Mouse (Mus musculus) lung, postnatal 25 days (tissue): ENCODE data around the gene Gpat3.

Experiments used
- DNase-seq: peaks from one replicate; pipeline ENCODE4 v3.0.0; 2022; ENCODE audit warnings: low spot score

Gene Gpat3

GRCm38 (mm10) chr5:100845485-100845847, at the start of gene Gpat3:
Gene Gpat3 (plus strand): TSS chr5:100845713.
- no peak for DNase-seq

GRCm38 (mm10) chr5:100798165-100798860, 47.2 kb upstream of the Gpat3 start, which contains the start of the genes Helq and Mrps18c:
Gene Helq (minus strand): TSS chr5:100798598.
Gene Mrps18c (plus strand): TSS chr5:100798627.
- peak; percentile 88 for DNase-seq

DNA sequence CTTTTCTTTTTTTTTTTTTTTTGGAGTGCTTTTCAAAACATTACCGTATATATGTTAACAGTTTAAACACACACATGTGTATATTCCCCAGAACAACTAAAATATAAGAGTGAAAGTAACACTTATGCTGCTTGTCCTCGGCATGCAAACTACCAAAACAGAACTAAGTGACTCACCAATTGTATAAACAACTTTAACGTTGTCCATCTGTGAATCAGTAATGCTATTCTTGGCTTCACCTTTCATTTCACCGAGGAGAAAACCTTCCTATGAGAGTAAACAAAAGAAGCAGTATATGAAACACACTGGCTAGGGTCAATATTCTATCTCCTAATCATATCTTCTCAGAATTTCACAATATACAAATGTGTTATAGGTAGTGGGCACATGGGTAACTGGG, 27.2 kb upstream of the Gpat3 start:
- no peak for DNase-seq

DNA sequence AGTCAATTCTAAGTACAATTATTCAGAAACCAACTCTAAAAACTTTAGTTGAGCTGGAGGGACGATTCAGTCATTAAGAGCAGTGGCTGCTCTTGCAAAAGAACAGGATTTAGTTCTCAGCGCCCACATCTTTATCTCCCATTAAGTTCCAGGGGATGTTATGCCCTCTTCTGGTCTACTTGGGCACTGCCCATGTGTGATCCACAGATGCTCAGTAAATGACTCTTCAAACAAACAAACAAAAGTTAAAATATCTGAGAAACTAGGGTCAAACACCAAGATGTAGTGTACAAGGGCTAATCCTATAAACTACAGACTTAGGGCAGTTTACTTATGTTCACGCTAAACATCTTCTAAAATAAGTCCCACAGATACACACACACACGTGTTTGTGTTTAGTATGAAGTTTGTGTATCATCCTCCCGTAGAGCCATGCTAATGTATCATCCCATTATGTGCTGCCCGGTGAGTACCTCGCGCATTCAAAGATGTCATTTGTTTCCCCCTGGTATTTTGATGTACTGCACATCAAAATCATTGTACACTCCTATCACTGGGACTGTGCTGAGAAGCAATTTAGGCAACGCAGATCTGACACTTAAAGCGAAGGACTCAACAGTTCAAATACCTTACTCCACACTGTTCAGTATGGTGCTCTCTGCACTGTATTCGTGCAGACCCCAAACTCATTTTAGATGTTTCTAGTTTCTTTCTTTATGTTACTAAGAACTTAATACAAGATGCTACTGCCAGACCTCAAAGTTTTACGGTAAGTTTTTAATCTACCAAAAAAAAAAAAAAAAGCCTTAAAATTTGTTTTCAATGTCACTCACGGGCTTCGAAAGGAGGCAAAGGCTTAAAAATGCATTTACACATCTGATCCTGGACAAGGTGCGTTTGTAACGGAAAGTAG, 25.7 kb upstream of the Gpat3 start:
- DNase-seq, result peak; percentile 8

GRCm38 (mm10) chr5:100820483-100821184, 24.9 kb upstream of the Gpat3 start, which contains the start of gene Abraxas1:
Gene Abraxas1 (minus strand): TSS chr5:100820965.
- DNase-seq, result peak; percentile 80

GRCm38 (mm10) chr5:100821375-100821774, 24.1 kb upstream of the Gpat3 start:
- DNase-seq, result no peak

DNA sequence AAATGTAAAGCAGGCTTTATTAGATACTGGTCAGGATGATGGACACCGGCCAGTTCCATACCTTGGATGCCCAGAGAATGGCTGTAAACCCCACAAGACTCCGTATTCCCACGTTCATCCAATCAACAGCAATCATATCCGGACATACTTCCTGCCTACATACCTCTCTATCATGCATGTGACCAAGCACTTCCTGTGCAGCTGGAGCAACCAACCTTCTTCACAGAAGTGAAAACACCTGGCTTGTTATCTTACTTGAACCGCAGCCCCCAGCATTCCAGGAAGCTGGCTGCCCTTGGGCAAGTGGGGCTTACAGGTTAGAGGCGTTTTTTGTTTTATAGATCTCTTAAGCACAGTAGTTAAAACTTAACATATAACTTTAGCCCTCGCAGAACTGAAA, 22.7 kb upstream of the Gpat3 start:
- no peak for DNase-seq

- no peak for DNase-seq
These were observed 19.5 kb upstream of the Gpat3 start for GRCm38 (mm10) chr5:100825975-100826374.

- no peak for DNase-seq
These were observed 19.0 kb upstream of the Gpat3 start for GRCm38 (mm10) chr5:100826531-100826930.

DNA sequence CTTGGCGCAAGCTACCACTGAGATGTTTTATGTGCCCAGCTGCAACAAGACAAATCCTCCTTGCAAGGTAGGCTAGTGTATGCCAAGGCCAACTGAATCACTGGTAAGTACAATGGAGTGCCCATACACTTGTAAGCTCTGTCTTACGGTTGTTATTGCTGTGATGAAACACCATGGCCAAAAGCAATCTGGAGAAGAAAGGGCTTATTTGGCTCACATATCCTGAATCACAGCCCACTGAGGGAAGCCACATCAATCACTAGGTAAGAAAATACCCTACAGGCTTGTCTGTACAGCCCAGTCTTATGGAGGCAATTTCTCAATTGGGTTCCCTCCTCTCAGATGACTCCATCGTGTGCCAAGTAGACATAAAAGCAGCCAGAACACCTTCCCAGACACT, 16.8 kb upstream of the Gpat3 start:
- no peak for DNase-seq

DNA sequence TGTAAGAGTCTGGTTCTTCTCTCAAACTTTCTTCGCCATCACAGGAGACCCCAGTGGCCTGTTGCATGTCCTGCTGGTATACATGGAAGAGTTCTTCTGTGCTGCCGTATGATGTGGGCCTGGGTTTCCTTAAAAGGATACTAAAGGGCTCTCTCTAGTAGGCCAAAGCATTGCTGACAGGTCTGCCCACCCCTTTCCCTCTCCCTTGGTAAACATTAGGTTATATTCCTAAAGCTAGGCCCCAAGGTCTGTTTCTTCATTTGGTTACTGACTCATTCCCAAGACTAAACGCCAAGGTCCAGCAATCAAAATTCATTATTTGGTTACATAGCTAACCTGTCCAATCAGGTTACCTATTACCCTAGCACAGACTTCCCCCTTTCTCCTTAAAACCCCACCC, 12.8 kb upstream of the Gpat3 start:
- DNase-seq, result no peak

DNA sequence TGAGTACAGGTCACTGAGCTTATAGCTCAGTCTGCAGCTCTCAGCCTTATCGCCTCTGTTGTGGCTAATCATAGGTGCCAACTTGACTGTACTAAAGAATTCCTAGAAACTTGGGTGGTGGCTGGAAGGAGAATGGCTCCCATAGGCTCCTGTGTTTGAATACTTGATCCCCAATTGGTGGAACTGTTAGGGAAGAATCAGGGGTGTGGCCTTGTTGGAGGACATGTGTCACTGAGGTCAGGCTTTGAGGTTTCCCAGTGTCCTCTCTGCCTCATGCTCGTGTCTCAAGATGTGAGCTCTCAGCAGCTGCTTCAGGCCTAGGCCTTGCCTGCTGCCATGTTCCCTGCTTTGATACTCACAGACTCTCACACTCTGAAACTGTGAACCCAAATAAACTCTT, 11.7 kb upstream of the Gpat3 start:
- DNase-seq, result no peak

DNA sequence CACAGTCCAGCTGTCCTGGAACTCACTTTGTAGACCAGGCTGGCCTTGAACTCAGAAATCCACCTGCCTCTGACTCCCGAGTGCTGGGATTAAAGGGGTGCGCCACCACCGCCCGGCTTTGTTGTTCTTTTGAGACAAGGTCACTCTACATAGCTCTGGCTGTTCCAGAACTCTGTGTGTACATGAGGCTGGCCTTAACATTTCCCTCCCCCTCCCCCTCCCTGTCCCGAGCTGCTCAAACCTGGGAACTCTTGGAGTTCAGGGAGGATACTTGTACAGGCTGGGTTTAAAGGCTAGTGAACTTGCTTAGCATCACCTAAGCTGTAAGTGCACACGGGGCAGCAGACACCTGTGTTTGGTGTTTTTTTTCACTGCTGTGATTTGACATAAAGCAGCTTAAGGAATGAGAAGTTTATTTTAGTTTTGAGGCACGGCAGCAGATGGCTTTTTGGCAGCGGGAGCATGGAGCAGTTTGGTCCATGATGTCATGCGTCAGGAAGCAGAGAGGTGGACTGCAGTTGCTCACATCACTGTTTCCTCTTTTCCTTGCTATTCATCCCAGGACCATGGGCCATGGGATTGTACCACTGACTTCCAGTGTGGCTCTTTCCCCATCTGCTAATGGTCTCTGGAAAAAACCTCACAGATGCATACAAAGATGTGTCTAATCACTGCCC, 9.5 kb upstream of the Gpat3 start:
- no peak for DNase-seq

GRCm38 (mm10) chr5:100837907-100838306, 7.6 kb upstream of the Gpat3 start:
- no peak for DNase-seq

GRCm38 (mm10) chr5:100844485-100844884, 1.0 kb upstream of the Gpat3 start:
- no peak for DNase-seq

DNA sequence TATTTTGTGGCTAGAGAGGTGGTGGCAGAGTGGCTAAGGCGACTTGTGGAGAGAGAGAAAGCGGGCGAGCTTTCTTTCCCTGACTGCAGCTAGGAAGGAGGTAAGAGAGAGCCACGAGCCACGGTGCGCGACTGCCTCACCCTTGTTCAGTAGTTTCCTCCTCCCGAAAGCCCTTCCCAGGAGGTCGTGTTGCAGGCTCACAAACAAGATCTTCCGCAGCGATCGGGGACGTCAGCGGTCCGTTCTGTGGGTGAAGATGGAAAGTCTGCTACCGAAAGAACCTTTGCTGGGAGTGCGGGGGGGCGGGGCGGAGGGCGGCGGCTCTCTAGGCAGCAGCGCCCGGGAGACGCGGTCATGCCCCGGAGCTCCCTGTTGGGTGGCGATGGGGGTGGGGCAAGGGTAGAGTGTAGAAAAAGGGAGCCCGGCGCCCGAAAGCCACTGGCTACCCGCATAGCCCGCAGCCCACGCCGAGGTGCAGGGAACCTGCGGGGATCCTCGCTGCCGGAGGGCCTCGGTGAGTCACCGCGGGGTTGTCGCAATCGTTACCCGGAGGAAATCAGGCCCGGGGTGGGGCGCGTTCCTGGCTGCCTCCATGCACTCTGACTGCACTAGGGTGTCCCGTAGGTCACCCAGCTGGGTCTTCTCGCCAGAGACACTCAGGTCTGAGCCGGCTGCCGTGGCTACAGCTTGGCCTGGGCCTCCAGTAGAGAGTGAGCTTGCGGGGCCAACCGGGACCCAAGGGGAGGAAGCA, 510 bp downstream of the Gpat3 start:
- peak; percentile 79 for DNase-seq

DNA sequence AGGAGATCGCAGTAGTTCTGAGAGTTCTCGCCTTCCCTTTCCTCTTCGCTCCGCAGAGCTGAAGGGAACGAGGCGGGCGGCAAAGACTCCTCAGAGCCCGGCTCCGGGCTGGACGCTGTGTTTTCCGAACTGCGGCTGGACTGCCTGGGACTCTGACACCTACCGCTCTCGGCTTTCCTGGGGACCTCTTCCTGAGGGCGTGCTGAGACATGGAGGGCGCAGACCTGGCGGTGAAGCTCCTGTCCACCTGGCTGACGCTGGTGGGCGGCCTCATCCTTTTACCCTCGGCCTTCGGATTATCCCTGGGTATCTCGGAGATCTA, 1.0 kb downstream of the Gpat3 start:
- no peak for DNase-seq

DNA sequence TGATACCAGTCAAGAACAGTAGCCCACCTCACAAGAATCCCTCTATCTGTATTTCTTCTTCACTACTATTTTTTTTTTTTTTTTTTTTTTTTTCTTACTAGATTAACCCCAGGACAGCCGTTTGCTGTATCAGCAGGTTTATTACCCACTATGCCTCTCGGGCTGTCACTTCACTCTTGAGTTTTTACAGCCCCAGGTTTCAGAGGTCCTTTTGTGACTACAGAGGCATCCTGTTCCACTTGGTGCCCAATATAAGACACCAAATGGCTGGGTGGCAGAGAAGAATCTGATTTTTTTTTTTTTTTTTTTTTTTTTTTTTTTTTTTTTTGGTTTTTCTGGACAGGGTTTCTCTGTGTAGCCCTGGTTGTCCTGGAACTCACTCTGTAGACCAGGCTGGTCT, 1.6 kb downstream of the Gpat3 start:
- DNase-seq, result no peak

DNA sequence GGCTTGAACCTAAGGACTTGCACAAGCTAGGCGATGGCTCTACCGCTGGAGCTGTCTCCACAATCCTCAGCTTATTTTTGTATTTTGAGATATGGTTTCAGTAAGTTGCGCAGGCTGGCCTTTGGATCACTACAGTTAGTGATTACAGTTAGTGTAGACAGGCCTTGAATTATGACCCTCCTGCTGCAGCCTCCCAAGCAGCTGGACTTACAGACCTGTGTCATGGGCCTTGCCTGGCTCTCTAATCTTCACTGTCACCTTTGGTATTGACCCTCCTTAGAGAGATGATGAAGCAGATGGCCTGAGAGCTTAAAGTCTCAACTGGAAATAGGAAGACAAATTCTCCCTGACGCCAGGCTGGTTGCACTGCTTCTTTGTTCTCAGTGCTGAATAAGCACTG, 8.4 kb downstream of the Gpat3 start:
- no peak for DNase-seq

- DNase-seq, result no peak
These were observed 11.0 kb downstream of the Gpat3 start for GRCm38 (mm10) chr5:100856552-100856951.

- peak; percentile 60 for DNase-seq
These were observed 15.0 kb downstream of the Gpat3 start for GRCm38 (mm10) chr5:100860417-100861053.
